Mouse (Mus musculus): Measurements from ENCODE around the gene Rrnad1.

- no peak for TF ChIP-seq POLR2A (IDR thresholded peaks at IDR 0.05; ENCODE audit: low read depth, low read length)
- no peak for TF ChIP-seq CTCF (IDR thresholded peaks at IDR 0.05; ENCODE audit: extremely low read depth, insufficient read length, insufficient replicate concordance, low read depth, low read length)
These were observed 30.7 kb downstream of the Rrnad1 start for GRCm38 (mm10) chr3:87899776-87900175.
